In genomic region chr1:90202207-90202978, GRCm38 (mm10) we compare ENCODE assay signal across 10 mouse cellular contexts. TPM values are rescaled to one million over a fixed set of nuclear protein-coding genes. Genes with fewer than 3 reads are reported as not detected.
DNase-seq lines count a peak whose midpoint lies in the region; ATAC-seq lines count a peak whose summit lies in the region.
"Had no signal": no experiment of that assay in that cellular context is flagged by ENCODE, and none has a peak within 500 bp of the region (broad histone marks: within the 10 kb centered on the region; RNA-seq: fewer than 3 reads in every experiment).

No protein-coding gene starts in this region.

- H3K36me3 ChIP-seq in intestine, embryonic 16.5 days (ENCODE audit: control insufficient read depth, insufficient read depth, low read length), result no peaks in the 10 kb centered on the region
- H3K36me3 ChIP-seq in neural tube, embryonic 11.5 days (ENCODE audit: control insufficient read depth, insufficient read depth, low read length), result no peaks in the 10 kb centered on the region

- H3K9ac ChIP-seq in intestine, embryonic 16.5 days (ENCODE audit: low read depth, low read length), result peak overlapping the region; percentile 47
- H3K9ac ChIP-seq in neural tube, embryonic 11.5 days (ENCODE audit: low read length), result peak overlapping the region; percentile 20
- H3K9ac ChIP-seq: liver, embryonic 14.5 days had no signal

- ATAC-seq in intestine, embryonic 16.5 days, result peak; percentile 68
- ATAC-seq in neural tube, embryonic 11.5 days (ENCODE audit: insufficient read depth, low FRiP score, low TSS enrichment), result peak; percentile 35; the same call in 1 of the 2 replicates
- no peak for ATAC-seq in activated CD4-positive, CD25-positive, alpha-beta regulatory T cell, adult 4 months
- ATAC-seq: Patski had no signal

- DNase-seq in thymus, postnatal 14 days, result peak; percentile 9
- DNase-seq in thymus, adult 18-20 months, result no peak
- peak; percentile 83 for DNase-seq in embryo, embryonic 9.5 days (ENCODE audit: extremely low spot score)
- peak; percentile 99 for DNase-seq in heart, adult 11 months
- DNase-seq in liver, result peak; percentile 47
- peak; percentile 70 for DNase-seq in neural tube, embryonic 11.5 days (ENCODE audit: low spot score)

- no peaks in the 10 kb centered on the region for H3K27me3 ChIP-seq in intestine, embryonic 16.5 days (replicated peaks; ENCODE audit: control insufficient read depth, insufficient read depth, low read length)
- H3K27me3 ChIP-seq in neural tube, embryonic 11.5 days (ENCODE audit: control insufficient read depth, insufficient read depth, low read length), result no peaks in the 10 kb centered on the region
- H3K27me3 ChIP-seq: Patski had no signal

- H3K9me3 ChIP-seq in intestine, embryonic 16.5 days (ENCODE audit: control insufficient read depth, low read length), result no peaks in the 10 kb centered on the region
- no peaks in the 10 kb centered on the region for H3K9me3 ChIP-seq in neural tube, embryonic 11.5 days (ENCODE audit: control insufficient read depth, low read length)

- peak overlapping the region; percentile 70 for H3K4me2 ChIP-seq in intestine, embryonic 16.5 days (ENCODE audit: low read depth, low read length)
- H3K4me2 ChIP-seq in neural tube, embryonic 11.5 days (ENCODE audit: low read depth), result peak overlapping the region; percentile 69

- peaks cover 14% of the 10 kb centered on the region for H3K4me1 ChIP-seq in intestine, embryonic 16.5 days (ENCODE audit: control insufficient read depth, insufficient read depth, low read length)
- H3K4me1 ChIP-seq in neural tube, embryonic 11.5 days (ENCODE audit: control insufficient read depth, insufficient read depth, low read length), result peaks cover 16% of the 10 kb centered on the region

- H3K27ac ChIP-seq in intestine, embryonic 16.5 days (ENCODE audit: low read length), result peak overlapping the region; percentile 47
- no peak overlapping the region for H3K27ac ChIP-seq in neural tube, embryonic 11.5 days (ENCODE audit: low read depth, low read length)
- H3K27ac ChIP-seq: liver, embryonic 14.5 days had no signal

- no peak overlapping the region; the same call in 1 of the 2 replicates for H3K4me3 ChIP-seq in intestine, embryonic 16.5 days (ENCODE audit: low read length)
- no peak overlapping the region for H3K4me3 ChIP-seq in neural tube, embryonic 11.5 days (ENCODE audit: low read depth, low read length)

- 28% methylated on average over 23 of the region's 23 CpGs for WGBS in intestine, embryonic 16.5 days
- 4% methylated on average over 23 of the region's 23 CpGs for WGBS in neural tube, embryonic 11.5 days

RNA-seq across cellular contexts. Expression of gene Ackr3, which starts 1.4 kb away (rescaled TPM):
- polyA plus RNA-seq in intestine, embryonic 16.5 days (2015; fragmentation: Nextera tagmentation; extraction: Ambion mirVana), result 11.8 and 12.7 TPM in 2 replicates
- polyA plus RNA-seq in neural tube, embryonic 11.5 days (2014; fragmentation: Nextera tagmentation; extraction: Ambion mirVana), result 45.9 and 47.0 TPM in 2 replicates
- under 1 TPM; 0.15 to 0.21 TPM for polyA plus RNA-seq in activated CD4-positive, CD25-positive, alpha-beta regulatory T cell, adult 4 months (2017; shearing (Covaris generic))

RNA-seq across cellular contexts. Expression of gene Iqca, which starts 49.2 kb away (rescaled TPM):
- 0.15 TPM in 1 of 2 replicates, not detected in the other for polyA plus RNA-seq in intestine, embryonic 16.5 days (2015; fragmentation: Nextera tagmentation; extraction: Ambion mirVana)
- 0.11 TPM in 1 of 2 replicates, not detected in the other for polyA plus RNA-seq in neural tube, embryonic 11.5 days (2014; fragmentation: Nextera tagmentation; extraction: Ambion mirVana)
- polyA plus RNA-seq in activated CD4-positive, CD25-positive, alpha-beta regulatory T cell, adult 4 months (2017; shearing (Covaris generic)), result not detected

Comparison
In these comparisons a context has a peak if more than half of its experiments do, and no peak if none do; other contexts are left out.
1. DNase-seq: peak in thymus, postnatal 14 days (single experiment), embryo, embryonic 9.5 days (single experiment), heart, adult 11 months (single experiment), liver (single experiment) and neural tube, embryonic 11.5 days (single experiment); none in thymus, adult 18-20 months (0 of 2).
2. RNA of gene Ackr3, which starts 1.4 kb away (polyA plus RNA-seq): 45.9 to 47.0 TPM in neural tube, embryonic 11.5 days and 11.8 to 12.7 TPM in intestine, embryonic 16.5 days; 0.15 to 0.21 TPM in activated CD4-positive, CD25-positive, alpha-beta regulatory T cell, adult 4 months; every median in the first group is over 10 times any median in the second.